13 mouse cellular contexts compared by ENCODE assay signal in genomic region chr19:48782024-48782721, GRCm38 (mm10).
A peak's percentile ranks its signal among the peaks of the same experiment; 100 is the strongest.
DNase-seq lines count a peak whose midpoint lies in the region; ATAC-seq and TF ChIP-seq lines count a peak whose summit lies in the region.
"Had no signal": no experiment of that assay in that cellular context is flagged by ENCODE, and none has a peak within 500 bp of the region (broad histone marks: within the 10 kb centered on the region; RNA-seq: fewer than 3 reads in every experiment).

No protein-coding gene starts in this region.

- no peaks in the 10 kb centered on the region for H3K36me3 ChIP-seq in heart, embryonic 12.5 days
- H3K36me3 ChIP-seq in limb, embryonic 14.5 days (ENCODE audit: control insufficient read depth, insufficient read depth, low read length) = no peaks in the 10 kb centered on the region
- H3K36me3 ChIP-seq: embryonic facial prominence, embryonic 13.5 days; liver, embryonic 13.5 days had no signal

- no peak overlapping the region for H3K4me3 ChIP-seq in heart, embryonic 12.5 days
- H3K4me3 ChIP-seq in limb, embryonic 14.5 days (replicated peaks; ENCODE audit: low read length) = no peak overlapping the region
- H3K4me3 ChIP-seq: embryonic facial prominence, embryonic 13.5 days; liver, embryonic 13.5 days had no signal

- peak; percentile 5 for DNase-seq in heart, postnatal 4 days
- peak; percentile 39 for DNase-seq in Patski (ENCODE audit: low read depth, low spot score)
- peak; percentile 41 for DNase-seq in kidney, adult 18-20 months
- DNase-seq in limb, embryonic 14.5 days (ENCODE audit: low spot score) = no peak
- DNase-seq in thymus, postnatal 14 days = no peak
- no peak for DNase-seq in natural killer cell, adult 2 months (ENCODE audit: low spot score in 2 of 2)
- no peak for DNase-seq in adrenal gland, postnatal 10 days
- DNase-seq: cerebellum, adult 9-11 months; liver, embryonic 13.5 days had no signal

- no peak for TF ChIP-seq POLR2A in limb, embryonic 14.5 days (IDR thresholded peaks at IDR 0.05; ENCODE audit: borderline replicate concordance, extremely low read depth, insufficient read depth, insufficient read length)

- no peak for TF ChIP-seq CTCF in Patski (IDR thresholded peaks at IDR 0.05)

- H3K9me3 ChIP-seq in heart, embryonic 12.5 days (replicated peaks) = no peaks in the 10 kb centered on the region
- no peaks in the 10 kb centered on the region for H3K9me3 ChIP-seq in limb, embryonic 14.5 days (ENCODE audit: control insufficient read depth, low read length)
- H3K9me3 ChIP-seq: embryonic facial prominence, embryonic 13.5 days; liver, embryonic 13.5 days had no signal

- no peak overlapping the region for H3K27ac ChIP-seq in heart, embryonic 12.5 days (ENCODE audit: poor library complexity, severe bottlenecking)
- peak overlapping the region; percentile 13; the same call in 1 of the 2 replicates for H3K27ac ChIP-seq in limb, embryonic 14.5 days (replicated peaks; ENCODE audit: low read depth, low read length)
- H3K27ac ChIP-seq: embryonic facial prominence, embryonic 13.5 days; liver, embryonic 13.5 days; macrophage had no signal

- in situ Hi-C loops in Patski (cut with MboI; ENCODE audit: low pct_unique_long_range_greater_than_20kb) = no loop called here

- CTCF ChIA-PET in Patski (lab: Charles Lee) = no interaction called here

- no peak for ATAC-seq in heart, embryonic 12.5 days (ENCODE audit: insufficient number of reproducible peaks, low FRiP score)
- ATAC-seq in Patski = peak; percentile 83
- ATAC-seq in limb, embryonic 14.5 days (ENCODE audit: low FRiP score, low read depth) = no peak
- ATAC-seq: inflammation-experienced regulatory T-cells, adult 6 months had no signal

- no peak overlapping the region for H3K9ac ChIP-seq in heart, embryonic 12.5 days
- no peak overlapping the region for H3K9ac ChIP-seq in limb, embryonic 14.5 days (ENCODE audit: low read depth, low read length, severe bottlenecking)
- H3K9ac ChIP-seq: embryonic facial prominence, embryonic 13.5 days; liver, embryonic 13.5 days had no signal

- POLR2A ChIA-PET in Patski (lab: Charles Lee) = interaction anchor here (0.6 kb wide), 1 partner anchor 54 kb away, joined by 4 read pairs; no protein-coding TSS in a partner anchor

- no peaks in the 10 kb centered on the region for H3K4me1 ChIP-seq in heart, embryonic 12.5 days (replicated peaks)
- no peaks in the 10 kb centered on the region for H3K4me1 ChIP-seq in limb, embryonic 14.5 days (ENCODE audit: control insufficient read depth, insufficient read depth, low read length)
- H3K4me1 ChIP-seq: embryonic facial prominence, embryonic 13.5 days; liver, embryonic 13.5 days had no signal

- WGBS in heart, embryonic 12.5 days = 72% methylated on average over 7 of the region's 7 CpGs
- WGBS in limb, embryonic 14.5 days = 58% methylated on average over 7 of the region's 7 CpGs

- no peaks in the 10 kb centered on the region for H3K27me3 ChIP-seq in heart, embryonic 12.5 days (replicated peaks)
- H3K27me3 ChIP-seq in Patski = no peaks in the 10 kb centered on the region
- H3K27me3 ChIP-seq in limb, embryonic 14.5 days (ENCODE audit: control insufficient read depth, insufficient read depth, low read length) = no peaks in the 10 kb centered on the region
- H3K27me3 ChIP-seq: embryonic facial prominence, embryonic 13.5 days; liver, embryonic 13.5 days had no signal

- no peak overlapping the region for H3K4me2 ChIP-seq in heart, embryonic 12.5 days
- no peak overlapping the region for H3K4me2 ChIP-seq in limb, embryonic 14.5 days (replicated peaks; ENCODE audit: low read depth, low read length, severe bottlenecking)
- H3K4me2 ChIP-seq: embryonic facial prominence, embryonic 13.5 days; liver, embryonic 13.5 days had no signal

Comparison
In these comparisons a context has a peak if more than half of its experiments do, and no peak if none do; other contexts are left out.
1. DNase-seq: peak in heart, postnatal 4 days (single experiment), Patski (single experiment) and kidney, adult 18-20 months (single experiment); none in limb, embryonic 14.5 days (single experiment), thymus, postnatal 14 days (single experiment), natural killer cell, adult 2 months (0 of 2) and adrenal gland, postnatal 10 days (single experiment).